Mouse (Mus musculus) liver, embryonic 14.5 days (tissue): ENCODE results near the gene Yju2. TPM values are rescaled to one million over a fixed set of nuclear protein-coding genes. Genes with fewer than 3 reads are reported as not detected.

Experiments
- ATAC-seq: fragments of 200-750 bp; cut with Nextera tagmentation; 2 replicates; pipeline ENCODE4 v1.8.0; 2017; ENCODE audit warnings: moderate number of reproducible peaks, mild to moderate bottlenecking, moderate library complexity; ENCODE audit not compliant: insufficient read depth
- DNase-seq, 3 experiments: peaks; one replicate each; pipeline ENCODE4 v3.0.0-alpha.2; 2012 to 2013; ENCODE audit warnings: low read depth in 3 of 3, low spot score in 3 of 3
- H3K27ac ChIP-seq: fragments of 300-500 bp; sonication (generic); 2 replicates; pipeline ENCODE4 v1.5.1; 2014; ENCODE audit warnings: moderate library complexity, mild to moderate bottlenecking, control low read depth, inconsistent platforms
- H3K27me3 ChIP-seq: fragments of 300-500 bp; sonication (generic); 2 replicates; pipeline ENCODE4 v1.6.1; 2014; ENCODE audit warnings: mild to moderate bottlenecking, low read length, moderate library complexity; ENCODE audit not compliant: control insufficient read depth, insufficient read depth
- H3K36me3 ChIP-seq: fragments of 300-500 bp; sonication (generic); replicated peaks from 2 replicates; pipeline ENCODE4 v1.6.1; 2014; ENCODE audit warnings: low read depth; ENCODE audit not compliant: control insufficient read depth, insufficient read depth
- H3K4me1 ChIP-seq, 2 experiments: fragments of 200-500 bp in 1 of 2; fragments of 300-500 bp in 1 of 2; sonication (generic) in 1 of 2; replicated peaks; 2 replicates each; pipeline ENCODE4 v1.6.1; 2012 to 2014; ENCODE audit warnings: antibody characterized with exemption in 1 of 2, inconsistent platforms in 1 of 2, low read length in 1 of 2; ENCODE audit not compliant: control insufficient read depth in 2 of 2, insufficient read depth in 2 of 2
- H3K4me2 ChIP-seq: fragments of 300-500 bp; sonication (generic); 2 replicates; pipeline ENCODE4 v1.6.1; 2014; ENCODE audit warnings: low read depth, mild to moderate bottlenecking, control low read depth, moderate library complexity
- H3K4me3 ChIP-seq, 2 experiments: fragments of 200-500 bp in 1 of 2; fragments of 300-500 bp in 1 of 2; sonication (generic) in 1 of 2; 2 replicates each; pipeline ENCODE4 v1.5.1; 2012 to 2014; ENCODE audit warnings: low read depth in 2 of 2, low read length in 2 of 2, mild to moderate bottlenecking in 2 of 2, control low read depth in 1 of 2, inconsistent platforms in 1 of 2, moderate library complexity in 1 of 2; ENCODE audit not compliant: insufficient read depth in 1 of 2
- H3K9ac ChIP-seq: fragments of 300-500 bp; sonication (generic); replicated peaks from 2 replicates; pipeline ENCODE4 v1.6.1; 2014; ENCODE audit warnings: mild to moderate bottlenecking, control low read depth, moderate library complexity
- H3K9me3 ChIP-seq: fragments of 300-500 bp; sonication (generic); 2 replicates; pipeline ENCODE4 v1.6.1; 2016; ENCODE audit warnings: low read length, mixed read lengths; ENCODE audit not compliant: control insufficient read depth
- CTCF ChIP-seq: IDR thresholded peaks from 2 replicates; pipeline ENCODE4 v1.5.1; 2016; ENCODE audit warnings: antibody characterized with exemption, low read depth, control low read depth
- EP300 ChIP-seq: IDR thresholded peaks from 2 replicates; pipeline ENCODE4 v1.6.1; 2016; ENCODE audit warnings: antibody characterized with exemption, low read depth
- WGBS: fragments of 180-500 bp; shearing (Covaris S2); extraction: QIAGEN DNeasy Blood & Tissue Kit; methylation state at CpG from one replicate; pipeline ENCODE4 v1.1.7; 2014; ENCODE audit not compliant: insufficient replicate concordance; 5-methylcytosine and 5-hydroxymethylcytosine counted together
- polyA plus RNA-seq, 2 experiments: library from polyadenylated mRNA; depleted of rRNA in 1 of 2; stranded (reverse) in 1 of 2; unstranded in 1 of 2; fragments of >200 nt; fragmentation: Nextera tagmentation in 1 of 2; extraction: Ambion mirVana in 1 of 2; gene quantifications; 2 replicates each; pipeline versions ENCODE4 v1.2.1 to v1.2.3; 2012 to 2014

The Yju2 gene
- polyA plus RNA-seq, 2 experiments: 5.1 to 5.2 TPM

GRCm38 (mm10) chr17:55999794-56000499, 41.0 kb downstream of the Yju2 start:
- TF ChIP-seq CTCF (no peak), EP300 (no peak)
- H3K4me2 ChIP-seq: peak overlapping the region; percentile 31; the same call in 1 of the 2 replicates

GRCm38 (mm10) chr17:56003000-56003399, 44.1 kb downstream of the Yju2 start:
- H3K9me3 ChIP-seq: no peaks in the 10 kb centered on the region
- no peak for ATAC-seq
- WGBS: 45% methylated on average over 3 of the region's 3 CpGs
- DNase-seq: no peak
- no peak overlapping the region for H3K4me2 ChIP-seq
- no peak overlapping the region for H3K27ac ChIP-seq
- no peak for TF ChIP-seq CTCF
- no peak for TF ChIP-seq EP300
- H3K9ac ChIP-seq: no peak overlapping the region
- no peaks in the 10 kb centered on the region for H3K27me3 ChIP-seq
- H3K4me1 ChIP-seq: peaks cover 0 to 6% of the 10 kb centered on the region in 2 experiments; a peak in 2 of 4 replicates
- no peak overlapping the region for H3K4me3 ChIP-seq
- no peaks in the 10 kb centered on the region for H3K36me3 ChIP-seq

More at GRCm38 (mm10) chr17:55999794-56000499, 41.0 kb downstream of the Yju2 start:
- H3K36me3 ChIP-seq: no peaks in the 10 kb centered on the region
- H3K4me3 ChIP-seq: no peak overlapping the region
- WGBS: 11% methylated on average over 30 of the region's 30 CpGs
- ATAC-seq (no peak), DNase-seq (no peak)
- no peaks in the 10 kb centered on the region for H3K27me3 ChIP-seq
- H3K9ac ChIP-seq: no peak overlapping the region
- no peaks in the 10 kb centered on the region for H3K4me1 ChIP-seq
- H3K27ac ChIP-seq: no peak overlapping the region
- no peaks in the 10 kb centered on the region for H3K9me3 ChIP-seq

- Histone ChIP-seq H3K27ac (no peak within 1 kb of the TSS), H3K4me3 (no peak within 1 kb of the TSS), H3K36me3 (no peaks in the 10 kb centered on the region), H3K27me3 (no peaks in the 10 kb centered on the region), H3K9me3 (no peaks in the 10 kb centered on the region), H3K4me2 (peak within 1 kb of the TSS; percentile 20; the same call in 1 of the 2 replicates), H3K9ac (no peak within 1 kb of the TSS), H3K4me1 (peaks cover 0 to 18% of the 10 kb centered on the region in 2 experiments; a peak in 3 of 4 replicates)
- no peak for TF ChIP-seq CTCF
- no peak for TF ChIP-seq EP300
- 26% methylated on average over 13 of the region's 13 CpGs for WGBS
- DNase-seq: peak; percentile 72 to 77 (median 73)
- ATAC-seq: no peak
These were observed 46.6 kb downstream of the Yju2 start, which contains the start of the genes Stap2 and Mpnd for GRCm38 (mm10) chr17:56005415-56006061. Gene Stap2 (minus strand): TSS chr17:56005584. Gene Mpnd (plus strand): TSS chr17:56005711.

- WGBS: 62% methylated on average over 10 of the region's 10 CpGs
- Histone ChIP-seq H3K27ac (no peak overlapping the region), H3K9me3 (no peaks in the 10 kb centered on the region), H3K9ac (no peak overlapping the region), H3K4me2 (no peak overlapping the region), H3K4me3 (no peak overlapping the region), H3K27me3 (no peaks in the 10 kb centered on the region), H3K36me3 (no peaks in the 10 kb centered on the region), H3K4me1 (peaks cover 0 to 18% of the 10 kb centered on the region in 2 experiments; a peak in 3 of 4 replicates)
- TF ChIP-seq EP300: no peak
- ATAC-seq (no peak), DNase-seq (no peak)
These were observed 48.1 kb downstream of the Yju2 start for GRCm38 (mm10) chr17:56006956-56007355.
